Mouse (Mus musculus) common myeloid progenitor, adult 5-6 weeks (primary cell): Measurements from ENCODE around the gene March9. TPM values are rescaled to one million over a fixed set of nuclear protein-coding genes. Genes with fewer than 3 reads are reported as not detected.
A peak's percentile ranks its signal among the peaks of the same experiment; 100 is the strongest.
"Not testable (repeated sequence)": the region's sequence is repeated elsewhere in the genome, so short reads cannot be mapped to it uniquely, and the experiment has no call there.

Experiments used
- ATAC-seq: replicated peaks from 2 replicates; pipeline ENCODE4 v1.8.0; 2016; ENCODE audit warnings: low read depth, mild to moderate bottlenecking, moderate TSS enrichment, inconsistent platforms; ENCODE audit not compliant: poor library complexity, severe bottlenecking
- total RNA-seq: library from RNA; stranded (forward); fragments of 200-1000, 187-1606 nt; gene quantifications from 2 replicates; pipeline ENCODE4 v1.2.3, GENCODE M21; 2017

Gene March9
- total RNA-seq, 1 experiment from 2014 or later = 0.23 TPM

GRCm38 (mm10) chr10:127080901-127081780, 21.2 kb upstream of the March9 start:
- no peak for ATAC-seq

- ATAC-seq = no peak
These were observed 19.8 kb upstream of the March9 start for GRCm38 (mm10) chr10:127079665-127080391.

GRCm38 (mm10) chr10:127078677-127079575, 18.9 kb upstream of the March9 start:
- no peak for ATAC-seq

GRCm38 (mm10) chr10:127078001-127078676, 18.2 kb upstream of the March9 start:
- no peak for ATAC-seq

GRCm38 (mm10) chr10:127077515-127077914, 17.5 kb upstream of the March9 start:
- ATAC-seq = no peak

GRCm38 (mm10) chr10:127076082-127076481, 16.1 kb upstream of the March9 start:
- ATAC-seq = peak; percentile 76

GRCm38 (mm10) chr10:127075651-127076050, 15.7 kb upstream of the March9 start:
- ATAC-seq = no peak

GRCm38 (mm10) chr10:127075080-127075479, 15.1 kb upstream of the March9 start, which contains the start of gene Agap2:
Gene Agap2 (plus strand): TSS chr10:127075284.
- peak; percentile 80 for ATAC-seq

- no peak for ATAC-seq
These were observed 14.0 kb upstream of the March9 start for GRCm38 (mm10) chr10:127073981-127074380.

GRCm38 (mm10) chr10:127072969-127073368, 13.0 kb upstream of the March9 start:
- not testable (repeated sequence) for ATAC-seq

GRCm38 (mm10) chr10:127072270-127072669, 12.3 kb upstream of the March9 start:
- ATAC-seq = not testable (repeated sequence)

GRCm38 (mm10) chr10:127071203-127071602, 11.2 kb upstream of the March9 start:
- ATAC-seq = no peak

GRCm38 (mm10) chr10:127070190-127071121, 10.5 kb upstream of the March9 start, which contains the start of gene Tspan31:
Gene Tspan31 (minus strand): TSS chr10:127070264.
- ATAC-seq = peak; percentile 85

- ATAC-seq = peak; percentile 13
These were observed 9.6 kb upstream of the March9 start for GRCm38 (mm10) chr10:127069281-127070189.

- no peak for ATAC-seq
These were observed 8.5 kb upstream of the March9 start for GRCm38 (mm10) chr10:127068360-127069038.

GRCm38 (mm10) chr10:127066519-127067018, 6.6 kb upstream of the March9 start:
- no peak for ATAC-seq

GRCm38 (mm10) chr10:127065981-127066380, 6.0 kb upstream of the March9 start:
- no peak for ATAC-seq
